In the genomic region with DNA sequence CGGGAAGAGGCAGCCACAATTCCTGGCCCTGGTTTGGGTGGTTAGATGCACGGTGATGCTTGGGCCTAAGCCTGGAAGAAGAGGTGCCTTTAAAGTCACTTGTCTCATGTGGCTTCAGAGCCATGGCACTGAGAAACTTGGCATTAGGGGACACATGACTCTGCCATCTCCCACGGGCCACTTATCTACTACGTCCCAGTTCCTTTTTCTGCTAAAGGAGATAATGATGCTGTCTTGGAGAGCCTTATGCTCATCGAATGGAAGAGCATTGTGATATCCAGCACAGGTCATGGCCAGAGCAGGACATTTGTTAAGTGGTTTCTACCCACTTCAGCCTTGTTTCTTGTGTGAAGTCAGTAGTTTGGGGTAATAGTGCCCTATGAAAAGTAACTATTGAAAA, we compare ENCODE assay signal across 43 mouse cellular contexts. TPM values are rescaled to one million over a fixed set of nuclear protein-coding genes. Genes with fewer than 3 reads are reported as not detected.
DNase-seq lines count a peak whose midpoint lies in the region; ATAC-seq and TF ChIP-seq lines count a peak whose summit lies in the region.
"Had no signal": no experiment of that assay in that cellular context is flagged by ENCODE, and none has a peak within 500 bp of the region (broad histone marks: within the 10 kb centered on the region; RNA-seq: fewer than 3 reads in every experiment).

No protein-coding gene starts in this region.

- 31% methylated on average over 5 of the region's 5 CpGs for WGBS in liver, embryonic 14.5 days (ENCODE audit: insufficient replicate concordance)
- 98% methylated on average over 5 of the region's 5 CpGs for WGBS in kidney, embryonic 14.5 days
- 82% methylated on average over 5 of the region's 5 CpGs for WGBS in lung, postnatal 0 days

- H3K27ac ChIP-seq in MEL (ENCODE audit: control insufficient read depth, low read depth, low read length) = no peak overlapping the region
- H3K27ac ChIP-seq in liver, embryonic 14.5 days = no peak overlapping the region
- H3K27ac ChIP-seq in kidney, embryonic 14.5 days (ENCODE audit: low read depth, low read length) = no peak overlapping the region
- H3K27ac ChIP-seq in lung, postnatal 0 days (ENCODE audit: low read length) = no peak overlapping the region
- H3K27ac ChIP-seq: embryonic facial prominence, embryonic 13.5 days; forebrain, embryonic 12.5 days; heart, adult 2 months; hindbrain, embryonic 15.5 days; kidney, postnatal 0 days; limb, embryonic 13.5 days; lung, embryonic 15.5 days; stomach, postnatal 0 days had no signal

- peak; percentile 57 for DNase-seq in MEL (ENCODE audit: low read depth, low spot score)
- DNase-seq in c-Kit-positive CD71-positive TER-119-positive erythroid progenitor cells, embryonic 14.5 days (ENCODE audit: low spot score) = peak; percentile 36
- peak in 2 of 3 experiments; percentile 19 to 22 for DNase-seq in liver, embryonic 14.5 days (ENCODE audit: low read depth in 3 of 3, low spot score in 3 of 3)
- no peak for DNase-seq in retina, embryonic 14.5 days (ENCODE audit: low spot score)
- DNase-seq in lung, postnatal 0 days (ENCODE audit: low spot score) = no peak
- DNase-seq: adrenal gland, postnatal 14 days; cerebellum, adult 18-20 months; cerebellum, postnatal 10 days; forebrain, postnatal 0 days; heart, adult 2 months; kidney, adult 18-20 months; kidney, postnatal 4 days; lung, postnatal 4 days; right cerebral cortex, adult 18-20 months; right cerebral cortex, postnatal 4 days; thymus, adult 18-20 months; thymus, postnatal 25 days had no signal

- peak; percentile 26 to 30; a peak in 1 of 4 replicates for TF ChIP-seq EP300 in MEL (IDR thresholded peaks at IDR 0.05; ENCODE audit: low read depth in 1 of 2, low read length in 2 of 2)
- TF ChIP-seq EP300 in liver, embryonic 14.5 days (IDR thresholded peaks at IDR 0.05; ENCODE audit: low read depth) = peak; percentile 47; the same call in 1 of the 2 replicates
- no peak for TF ChIP-seq EP300 in lung, postnatal 0 days (IDR thresholded peaks at IDR 0.05)

- ATAC-seq in liver, embryonic 14.5 days (ENCODE audit: insufficient read depth) = peak; percentile 71
- peak; percentile 79 for ATAC-seq in megakaryocyte-erythroid progenitor cell, adult 5-6 weeks (replicated peaks; ENCODE audit: low FRiP score, low TSS enrichment, poor library complexity, severe bottlenecking)
- ATAC-seq in kidney, embryonic 14.5 days (ENCODE audit: low FRiP score, low TSS enrichment) = no peak
- ATAC-seq in lung, postnatal 0 days = no peak
- ATAC-seq: CD4-positive, CD25-positive, alpha-beta regulatory T cell, adult 4 months; forebrain, postnatal 0 days; inflammation-experienced regulatory T-cells, adult 6 months; midbrain, embryonic 16.5 days; Patski had no signal

- no peak overlapping the region for H3K4me3 ChIP-seq in MEL (ENCODE audit: control insufficient read depth in 1 of 2, insufficient read depth in 1 of 2, low read depth in 2 of 2, low read length in 2 of 2)
- H3K4me3 ChIP-seq in liver, embryonic 14.5 days (ENCODE audit: insufficient read depth in 1 of 2, low read depth in 2 of 2, low read length in 2 of 2) = no peak overlapping the region
- no peak overlapping the region for H3K4me3 ChIP-seq in kidney, embryonic 14.5 days (ENCODE audit: low read length)
- no peak overlapping the region for H3K4me3 ChIP-seq in lung, postnatal 0 days (ENCODE audit: low read depth, low read length)
- H3K4me3 ChIP-seq: embryonic facial prominence, embryonic 13.5 days; erythroblast, embryonic 14.5 days; forebrain, embryonic 12.5 days; heart, adult 2 months; heart, embryonic 12.5 days; hindbrain, embryonic 15.5 days; limb, embryonic 13.5 days; lung, embryonic 15.5 days had no signal

- 0 out of 2 replicates have a peak overlapping the region, but pooled peaks have one; percentile 6 for H3K4me2 ChIP-seq in liver, embryonic 14.5 days (ENCODE audit: low read depth)
- H3K4me2 ChIP-seq in kidney, embryonic 14.5 days (replicated peaks; ENCODE audit: low read depth, low read length) = no peak overlapping the region
- no peak overlapping the region for H3K4me2 ChIP-seq in lung, postnatal 0 days (replicated peaks; ENCODE audit: low read depth, low read length)
- H3K4me2 ChIP-seq: embryonic facial prominence, embryonic 13.5 days; forebrain, embryonic 12.5 days; heart, embryonic 12.5 days; hindbrain, embryonic 15.5 days; limb, embryonic 13.5 days; lung, embryonic 15.5 days; midbrain, embryonic 11.5 days had no signal

- no peak overlapping the region for H3K9ac ChIP-seq in MEL (ENCODE audit: control insufficient read depth, low read depth, low read length, poor library complexity, severe bottlenecking)
- H3K9ac ChIP-seq in liver, embryonic 14.5 days (replicated peaks) = no peak overlapping the region
- H3K9ac ChIP-seq in kidney, embryonic 14.5 days (ENCODE audit: low read depth, low read length) = no peak overlapping the region
- H3K9ac ChIP-seq in lung, postnatal 0 days (replicated peaks; ENCODE audit: low read depth) = no peak overlapping the region
- H3K9ac ChIP-seq: embryonic facial prominence, embryonic 13.5 days; forebrain, embryonic 12.5 days; forebrain, postnatal 0 days; heart, embryonic 12.5 days; hindbrain, embryonic 15.5 days; lung, embryonic 15.5 days had no signal

- TF ChIP-seq RAD21 in MEL (IDR thresholded peaks at IDR 0.05; ENCODE audit: low read depth, low read length) = no peak

- no peaks in the 10 kb centered on the region for H3K9me3 ChIP-seq in MEL (replicated peaks; ENCODE audit: insufficient read depth, low read length)
- no peaks in the 10 kb centered on the region for H3K9me3 ChIP-seq in liver, embryonic 14.5 days (ENCODE audit: control insufficient read depth, low read length)
- H3K9me3 ChIP-seq in kidney, embryonic 14.5 days (ENCODE audit: control insufficient read depth, low read length) = no peaks in the 10 kb centered on the region
- H3K9me3 ChIP-seq in lung, postnatal 0 days (ENCODE audit: low read length) = no peaks in the 10 kb centered on the region
- H3K9me3 ChIP-seq: embryonic facial prominence, embryonic 13.5 days; forebrain, embryonic 12.5 days; heart, embryonic 12.5 days; hindbrain, embryonic 15.5 days; limb, embryonic 13.5 days; lung, embryonic 15.5 days had no signal

- peaks cover 9% of the 10 kb centered on the region for H3K79me2 ChIP-seq in MEL (ENCODE audit: control insufficient read depth, insufficient read depth, low read length, poor library complexity)

- no peak for TF ChIP-seq POLR2A in MEL (IDR thresholded peaks at IDR 0.05; ENCODE audit: control insufficient read depth in 1 of 2, insufficient read depth in 1 of 2, low read depth in 1 of 2, low read length in 2 of 2, poor library complexity in 1 of 2)

- no peaks in the 10 kb centered on the region for H3K27me3 ChIP-seq in MEL (ENCODE audit: control insufficient read depth in 1 of 2, insufficient read depth in 2 of 2, low read length in 2 of 2)
- no peaks in the 10 kb centered on the region for H3K27me3 ChIP-seq in liver, embryonic 14.5 days (ENCODE audit: control insufficient read depth, insufficient read depth, low read length)
- H3K27me3 ChIP-seq in kidney, embryonic 14.5 days (ENCODE audit: control insufficient read depth, insufficient read depth, low read length) = no peaks in the 10 kb centered on the region
- H3K27me3 ChIP-seq in lung, postnatal 0 days (replicated peaks; ENCODE audit: insufficient read depth, low read length) = no peaks in the 10 kb centered on the region
- H3K27me3 ChIP-seq: embryonic facial prominence, embryonic 13.5 days; forebrain, embryonic 12.5 days; heart, embryonic 12.5 days; hindbrain, embryonic 15.5 days; limb, embryonic 13.5 days; lung, embryonic 15.5 days; Patski had no signal

- H3K36me3 ChIP-seq in MEL (ENCODE audit: control insufficient read depth in 1 of 2, insufficient read depth in 2 of 2, low read length in 2 of 2) = peaks cover 12 to 33% of the 10 kb centered on the region in 2 experiments
- peaks cover 67% of the 10 kb centered on the region for H3K36me3 ChIP-seq in liver, embryonic 14.5 days (replicated peaks; ENCODE audit: control insufficient read depth, insufficient read depth, low read depth)
- peaks cover 88% of the 10 kb centered on the region for H3K36me3 ChIP-seq in kidney, embryonic 14.5 days (ENCODE audit: control insufficient read depth, insufficient read depth, low read length)
- peaks cover 20% of the 10 kb centered on the region; the same call in 1 of the 2 replicates for H3K36me3 ChIP-seq in lung, postnatal 0 days (ENCODE audit: insufficient read depth, low read length)

- TF ChIP-seq CTCF in MEL (IDR thresholded peaks at IDR 0.05 in 2 of 3, conservative IDR thresholded peaks at IDR 0.05 in 1 of 3; ENCODE audit: control insufficient read depth in 1 of 3, insufficient read depth in 1 of 3, low read depth in 2 of 3, low read length in 3 of 3, poor library complexity in 1 of 3, severe bottlenecking in 1 of 3) = no peak
- no peak for TF ChIP-seq CTCF in liver, embryonic 14.5 days (IDR thresholded peaks at IDR 0.05; ENCODE audit: low read depth)
- no peak for TF ChIP-seq CTCF in lung, postnatal 0 days (IDR thresholded peaks at IDR 0.05)

- H3K4me1 ChIP-seq in MEL (ENCODE audit: control insufficient read depth in 1 of 2, insufficient read depth in 2 of 2, low read length in 2 of 2) = peaks cover 9 to 10% of the 10 kb centered on the region in 2 experiments
- peaks cover 3 to 8% of the 10 kb centered on the region in 2 experiments; a peak in 3 of 4 replicates for H3K4me1 ChIP-seq in liver, embryonic 14.5 days (replicated peaks; ENCODE audit: control insufficient read depth in 2 of 2, insufficient read depth in 2 of 2, low read length in 1 of 2)
- no peaks in the 10 kb centered on the region for H3K4me1 ChIP-seq in kidney, embryonic 14.5 days (ENCODE audit: control insufficient read depth, insufficient read depth, low read length)
- H3K4me1 ChIP-seq in lung, postnatal 0 days (ENCODE audit: insufficient read depth, low read depth, low read length) = no peaks in the 10 kb centered on the region
- H3K4me1 ChIP-seq: embryonic facial prominence, embryonic 13.5 days; heart, embryonic 12.5 days had no signal

RNA-seq across cellular contexts. Expression of a gene that starts 9.6 kb away (rescaled TPM):
- total RNA-seq in MEL (2012; rRNA removed) = 0.10 and 0.15 TPM in 2 replicates
- polyA plus RNA-seq in MEL (2012; ENCODE audit: insufficient read depth in 1 of 2, insufficient read length in 2 of 2, low read depth in 1 of 2, low replicate concordance in 2 of 2, missing spikeins in 1 of 2) = under 1 TPM in 1 of 2 experiments, not detected in 1; 0.18 TPM
- 0.08 and 0.11 TPM in 2 replicates for polyA plus RNA-seq in liver, embryonic 14.5 days (2012; rRNA removed)
- 0.05 and 0.08 TPM in 2 replicates for polyA plus RNA-seq in liver, embryonic 14.5 days (2014; fragmentation: Nextera tagmentation; extraction: Ambion mirVana)
- not detected in 2 replicates for total RNA-seq in megakaryocyte-erythroid progenitor cell, adult 5-6 weeks (2014; fragmentation: Nextera tagmentation)
- total RNA-seq in megakaryocyte-erythroid progenitor cell, adult 5-6 weeks (2017) = 0.34 TPM in 1 of 2 replicates, not detected in the other
- polyA plus RNA-seq in kidney, embryonic 14.5 days (2014; fragmentation: Nextera tagmentation; extraction: Ambion mirVana) = 0.26 and 0.89 TPM in 2 replicates
- 0.23 and 0.25 TPM in 2 replicates for polyA plus RNA-seq in lung, postnatal 0 days (2015; fragmentation: Nextera tagmentation; extraction: Ambion mirVana)
- total RNA-seq: adrenal gland, postnatal 14 days; neutrophil, adult 5-6 weeks had no signal
- polyA plus RNA-seq: CD4-positive, CD25-positive, alpha-beta regulatory T cell, adult 4 months; erythroblast, embryonic 14.5 days had no signal

RNA-seq across cellular contexts. Expression of a gene that starts 10.2 kb away (rescaled TPM):
- total RNA-seq in MEL (2012; rRNA removed) = 259 and 284 TPM in 2 replicates
- 100 to 1,000 TPM; 310 to 316 TPM for polyA plus RNA-seq in MEL (2012; ENCODE audit: insufficient read depth in 1 of 2, insufficient read length in 2 of 2, low read depth in 1 of 2, low replicate concordance in 2 of 2, missing spikeins in 1 of 2)
- 95.9 and 98.5 TPM in 2 replicates for polyA plus RNA-seq in liver, embryonic 14.5 days (2012; rRNA removed)
- 128 and 140 TPM in 2 replicates for polyA plus RNA-seq in liver, embryonic 14.5 days (2014; fragmentation: Nextera tagmentation; extraction: Ambion mirVana)
- 179 and 198 TPM in 2 replicates for total RNA-seq in megakaryocyte-erythroid progenitor cell, adult 5-6 weeks (2014; fragmentation: Nextera tagmentation)
- 158 and 221 TPM in 2 replicates for total RNA-seq in megakaryocyte-erythroid progenitor cell, adult 5-6 weeks (2017)
- polyA plus RNA-seq in kidney, embryonic 14.5 days (2014; fragmentation: Nextera tagmentation; extraction: Ambion mirVana) = 202 and 311 TPM in 2 replicates
- polyA plus RNA-seq in lung, postnatal 0 days (2015; fragmentation: Nextera tagmentation; extraction: Ambion mirVana) = 163 and 168 TPM in 2 replicates

RNA-seq across cellular contexts. Expression of a gene that starts 58.3 kb away (rescaled TPM):
- total RNA-seq in MEL (2012; rRNA removed) = not detected in 2 replicates
- polyA plus RNA-seq in MEL (2012; ENCODE audit: insufficient read depth in 1 of 2, insufficient read length in 2 of 2, low read depth in 1 of 2, low replicate concordance in 2 of 2, missing spikeins in 1 of 2) = not detected
- not detected in 2 replicates for polyA plus RNA-seq in liver, embryonic 14.5 days (2012; rRNA removed)
- polyA plus RNA-seq in liver, embryonic 14.5 days (2014; fragmentation: Nextera tagmentation; extraction: Ambion mirVana) = 0.22 TPM in 1 of 2 replicates, not detected in the other
- not detected in 2 replicates for total RNA-seq in megakaryocyte-erythroid progenitor cell, adult 5-6 weeks (2014; fragmentation: Nextera tagmentation)
- total RNA-seq in megakaryocyte-erythroid progenitor cell, adult 5-6 weeks (2017) = not detected in 2 replicates
- not detected in 2 replicates for polyA plus RNA-seq in kidney, embryonic 14.5 days (2014; fragmentation: Nextera tagmentation; extraction: Ambion mirVana)
- 0.70 and 0.79 TPM in 2 replicates for polyA plus RNA-seq in lung, postnatal 0 days (2015; fragmentation: Nextera tagmentation; extraction: Ambion mirVana)
- total RNA-seq: adrenal gland, postnatal 14 days; common myeloid progenitor, adult 5-6 weeks; gastrocnemius, adult 8-10 months; gastrocnemius, postnatal 4 days; heart, adult 2 months; hematopoietic stem cell, adult 5-6 weeks; layer of hippocampus, adult 8-10 months; left cerebral cortex, postnatal 36 days; neutrophil, adult 5-6 weeks had no signal
- polyA plus RNA-seq: CD4-positive, CD25-positive, alpha-beta regulatory T cell, adult 4 months; erythroblast, embryonic 14.5 days; heart, adult 2 months; heart, embryonic 12.5 days; heart, postnatal 0 days; inflammation-experienced regulatory T-cells, adult 6 months; kidney, postnatal 0 days; limb, embryonic 13.5 days; lung, embryonic 15.5 days; neural tube, embryonic 11.5 days; Patski; spleen, adult 2 months had no signal

Comparison
In these comparisons a context has a peak if more than half of its experiments do, and no peak if none do; other contexts are left out.
1. DNase-seq: peak in MEL (single experiment), c-Kit-positive CD71-positive TER-119-positive erythroid progenitor cells, embryonic 14.5 days (single experiment) and liver, embryonic 14.5 days (2 of 3); none in retina, embryonic 14.5 days (single experiment) and lung, postnatal 0 days (single experiment).
2. ATAC-seq: peak in liver, embryonic 14.5 days (single experiment) and megakaryocyte-erythroid progenitor cell, adult 5-6 weeks (single experiment); none in kidney, embryonic 14.5 days (single experiment) and lung, postnatal 0 days (single experiment).